Mouse (Mus musculus) cerebellum, postnatal 14 days (tissue): ENCODE results near the gene Gtdc1.
"Not testable (repeated sequence)": the region's sequence is repeated elsewhere in the genome, so short reads cannot be mapped to it uniquely, and the experiment has no call there.

Experiments used
- DNase-seq, 2 experiments: peaks; one replicate each; pipeline ENCODE4 v3.0.0; 2021; ENCODE audit warnings: mixed read lengths in 2 of 2

Gtdc1 gene

DNA sequence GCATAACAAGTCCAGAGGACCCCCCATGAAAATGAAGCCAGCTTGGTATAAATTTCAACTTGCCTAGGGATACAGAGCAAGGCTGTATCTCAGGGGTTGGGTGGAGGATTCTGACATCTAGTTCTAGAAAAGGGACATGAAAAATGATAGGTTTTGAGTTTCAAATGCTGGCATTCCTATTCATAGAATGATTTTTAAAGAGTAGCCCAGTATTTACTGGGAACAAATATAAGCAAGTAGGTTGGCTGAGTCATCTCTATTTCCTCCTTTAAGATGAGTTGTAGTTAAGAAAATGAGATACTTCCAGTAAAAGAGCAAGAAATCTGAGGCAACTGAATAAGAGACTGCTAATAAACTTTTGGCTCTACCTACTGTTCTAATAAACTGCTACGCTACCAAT is 190.8 kb downstream of the Gtdc1 start:
- DNase-seq, result no peak

DNA sequence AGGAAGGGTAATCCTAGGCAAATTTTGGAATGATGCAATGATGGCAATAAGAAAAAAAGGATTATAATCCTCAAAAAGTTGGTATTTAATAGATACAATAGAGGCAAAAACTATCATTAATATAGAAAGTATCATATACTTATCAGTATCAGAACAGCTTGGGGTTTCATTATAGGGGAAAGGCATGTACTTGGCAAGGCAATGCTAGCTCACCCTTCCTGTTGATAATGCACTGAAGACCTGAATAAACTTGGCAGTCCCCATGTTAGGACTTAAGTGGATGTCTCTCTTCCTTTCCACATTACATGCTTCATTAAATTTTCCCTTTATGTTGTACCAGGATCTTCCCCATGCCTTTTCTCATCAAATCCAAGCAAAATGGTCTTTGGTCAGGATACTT is 206.0 kb downstream of the Gtdc1 start:
- DNase-seq, result no peak

DNA sequence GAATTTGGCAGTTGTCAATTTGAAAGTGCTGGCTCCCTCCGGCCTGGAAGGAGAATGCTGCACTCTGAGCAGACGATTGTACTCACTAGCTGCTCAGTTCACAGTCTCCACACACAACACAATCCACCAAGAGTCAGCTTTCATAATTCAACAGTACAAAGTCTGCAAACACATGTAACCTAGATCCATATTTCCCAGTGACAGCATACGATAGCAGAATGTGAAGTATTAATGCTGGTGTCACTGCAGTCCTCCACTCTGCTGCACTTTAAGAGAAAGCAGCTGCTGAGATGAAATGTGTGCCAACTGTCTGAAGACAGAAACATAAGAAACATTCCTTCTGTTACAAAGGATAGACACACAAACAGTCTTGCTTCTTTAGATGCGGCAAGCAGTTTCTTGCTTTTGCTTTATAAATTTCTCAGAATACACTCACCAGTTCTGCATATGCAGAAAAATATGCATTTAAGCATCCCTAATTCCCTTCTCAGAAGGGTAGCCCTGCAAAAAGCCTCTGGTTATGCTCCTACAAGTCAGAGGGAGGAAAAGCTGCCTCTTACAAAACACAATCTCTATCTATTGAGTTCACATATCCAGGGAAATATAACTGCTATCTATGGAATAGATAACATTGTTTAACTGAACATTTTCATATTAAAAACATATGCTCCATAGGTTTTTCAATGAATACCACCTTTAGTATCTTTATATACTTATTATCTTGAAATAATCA is 221.4 kb downstream of the Gtdc1 start:
- DNase-seq, result no peak

DNA sequence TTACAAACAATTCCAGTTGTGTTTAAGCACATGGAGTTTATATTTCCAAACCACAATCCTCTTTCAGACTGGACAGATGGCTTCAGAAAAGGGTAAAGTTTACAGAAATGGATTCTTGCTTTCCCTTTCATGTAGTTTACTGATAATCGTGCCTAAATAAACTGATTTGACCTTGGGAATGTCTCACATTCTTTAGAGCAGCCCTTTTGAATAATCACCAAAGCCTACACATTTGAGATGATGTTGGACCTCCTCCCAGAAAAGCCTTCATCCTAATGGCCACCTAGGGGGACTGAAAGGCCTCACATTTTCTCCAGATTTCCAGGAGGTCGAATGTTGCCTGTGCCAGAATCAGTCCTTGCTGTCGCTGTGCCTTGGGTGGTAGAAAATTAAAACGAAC is 227.2 kb downstream of the Gtdc1 start:
- DNase-seq, result no peak

DNA sequence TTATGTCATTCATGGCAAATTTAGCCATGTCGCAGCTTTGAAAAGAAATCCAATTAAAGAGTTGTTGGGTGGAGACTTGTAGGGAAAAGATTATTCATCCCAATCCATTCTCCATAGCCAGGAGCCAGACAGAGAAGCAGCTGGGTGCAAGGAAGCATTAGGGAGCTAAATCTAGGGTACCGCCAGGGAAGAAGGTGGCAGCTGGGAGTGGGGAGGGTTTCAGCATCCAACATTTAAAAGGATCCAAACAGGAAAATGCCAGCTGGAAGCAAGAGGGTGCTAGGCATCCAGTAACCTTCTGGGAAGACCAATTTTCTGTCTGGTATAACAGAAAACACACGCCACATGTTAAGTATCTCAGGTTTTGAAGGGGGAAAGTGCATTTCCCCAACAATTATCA is 231.0 kb downstream of the Gtdc1 start:
- DNase-seq, result peak; percentile 31 to 39

DNA sequence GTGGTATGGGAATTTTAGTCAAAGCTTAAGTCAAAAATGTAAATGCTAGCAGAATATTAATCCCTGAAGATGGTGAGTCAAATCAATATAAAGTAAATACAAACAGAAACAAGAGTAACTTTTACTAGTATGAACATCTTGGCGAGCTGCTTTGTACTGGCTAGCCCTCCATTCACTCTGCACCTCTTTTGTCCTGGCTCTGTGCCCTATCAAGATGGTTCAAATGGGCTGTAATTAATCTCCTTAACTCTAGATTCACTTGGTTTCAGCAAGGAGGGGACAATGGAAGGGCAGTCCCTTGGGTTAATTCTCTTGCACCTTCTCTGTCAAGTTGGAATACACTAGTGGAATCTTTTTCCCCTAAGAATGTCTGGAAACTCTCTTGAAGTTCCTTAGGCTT is 233.6 kb downstream of the Gtdc1 start:
- DNase-seq, result peak; percentile 20 to 40

DNA sequence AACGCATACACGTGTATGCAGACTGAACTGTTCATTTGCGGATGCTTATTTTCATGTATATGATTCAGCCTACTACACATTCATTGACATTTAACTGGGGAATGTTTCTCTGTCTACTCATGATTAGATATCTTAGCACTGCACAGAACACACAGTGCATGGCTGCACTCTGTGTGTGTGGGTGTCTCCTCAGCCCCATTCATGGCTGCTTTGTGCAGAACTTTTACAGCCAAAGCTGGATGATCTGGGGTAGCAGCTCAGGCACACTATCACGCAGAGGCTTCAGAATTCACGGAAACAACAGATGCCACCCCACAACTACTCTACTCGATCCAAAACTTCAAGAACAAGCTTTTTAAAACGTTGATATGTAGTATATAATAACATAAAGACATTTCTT is 263.4 kb downstream of the Gtdc1 start:
- DNase-seq, result no peak

DNA sequence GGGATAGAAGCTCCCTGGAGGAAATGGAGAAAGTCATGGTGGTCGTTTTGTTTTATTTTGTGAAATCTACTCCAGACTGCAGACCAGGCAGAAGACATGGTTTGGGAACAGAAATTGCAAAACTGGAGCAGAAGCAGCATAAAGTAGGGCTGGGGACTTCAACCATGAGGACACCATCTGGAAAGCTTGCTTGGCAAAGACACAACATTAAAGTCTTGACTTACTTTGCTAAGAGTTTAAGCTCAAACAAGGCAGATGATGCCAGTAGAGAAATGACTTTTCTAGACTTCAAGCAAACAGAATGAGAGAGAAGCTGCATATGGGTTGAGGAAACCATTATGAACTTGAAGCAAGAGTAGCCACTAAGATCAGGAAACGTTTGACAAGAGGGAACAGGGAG is 267.6 kb downstream of the Gtdc1 start:
- no peak for DNase-seq

DNA sequence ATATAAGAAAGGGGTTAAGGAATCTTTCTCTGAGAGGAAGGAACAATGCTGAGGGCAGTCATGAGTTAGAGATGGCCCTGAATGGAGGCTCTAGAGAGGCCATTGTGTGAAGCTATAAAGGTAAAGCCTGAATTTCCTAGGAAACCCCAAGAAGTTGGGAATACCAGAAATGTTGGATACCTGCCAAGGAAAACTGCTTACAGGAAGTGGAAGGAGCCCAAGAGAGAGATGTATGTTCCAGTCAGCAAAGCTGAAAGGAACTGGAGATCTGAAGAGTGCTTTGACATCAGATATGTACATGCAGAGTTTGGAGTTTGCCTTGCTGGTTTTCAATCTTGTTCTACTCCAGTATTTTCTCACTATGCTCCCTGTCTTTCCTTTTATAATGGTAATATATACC is 268.4 kb downstream of the Gtdc1 start:
- no peak for DNase-seq

DNA sequence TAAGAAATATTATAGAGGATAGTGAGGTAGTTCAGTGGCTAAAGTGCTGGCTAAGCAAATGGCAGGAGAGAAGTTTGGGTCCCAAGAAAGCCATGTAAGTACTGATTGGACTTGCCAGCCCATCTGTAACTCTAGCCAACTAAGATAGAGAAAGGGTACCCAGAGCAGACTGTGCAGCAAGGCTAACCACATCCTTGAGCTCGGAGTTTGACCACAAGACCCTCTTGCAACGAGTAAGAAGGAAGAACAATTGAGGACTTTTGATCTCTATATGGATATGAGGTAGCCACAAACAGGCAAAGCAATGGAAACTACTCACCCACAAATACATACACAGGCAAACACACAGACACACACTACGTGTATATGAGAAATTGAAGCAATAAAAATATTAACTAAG is 278.9 kb downstream of the Gtdc1 start:
- DNase-seq, result no peak

DNA sequence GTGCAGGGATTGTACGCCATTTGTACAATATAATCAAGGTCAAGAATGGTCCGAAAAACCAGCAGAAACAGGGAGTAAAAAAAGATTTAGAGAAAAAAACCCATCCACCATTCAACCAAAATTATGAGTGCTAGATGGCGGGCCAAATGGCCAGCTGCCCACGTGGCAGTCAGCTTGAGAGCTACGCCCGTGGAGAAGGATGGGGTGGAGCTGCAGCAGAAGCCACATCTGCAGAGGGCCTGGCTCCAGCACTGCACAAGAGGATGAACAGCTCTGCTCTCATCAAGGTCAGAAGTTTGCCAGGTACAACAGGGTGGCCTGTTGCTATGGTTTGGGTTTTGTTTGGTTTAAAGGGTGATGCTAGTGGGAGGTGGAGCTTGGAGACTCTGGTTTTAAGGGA is 281.1 kb downstream of the Gtdc1 start:
- peak; percentile 21 to 22 for DNase-seq

DNA sequence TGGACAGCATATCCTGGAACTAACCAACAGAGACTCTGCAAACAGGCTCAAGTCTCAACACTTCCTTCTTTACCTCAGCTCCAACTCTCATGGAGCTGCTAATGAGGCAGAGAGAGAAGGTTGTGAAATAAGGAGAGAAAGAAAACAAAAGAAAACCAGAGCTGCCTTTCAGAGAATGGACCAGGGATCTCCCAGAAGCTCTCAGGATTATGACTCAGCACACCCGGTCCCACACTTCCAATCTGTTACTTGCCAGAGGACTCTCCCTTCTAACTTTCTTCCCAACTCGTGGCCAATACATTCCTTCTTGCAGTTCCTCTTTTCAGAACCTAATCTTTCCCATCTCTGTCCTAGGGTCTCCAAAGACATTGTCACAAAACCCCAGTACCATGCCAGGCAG is 288.1 kb downstream of the Gtdc1 start:
- DNase-seq, result no peak

DNA sequence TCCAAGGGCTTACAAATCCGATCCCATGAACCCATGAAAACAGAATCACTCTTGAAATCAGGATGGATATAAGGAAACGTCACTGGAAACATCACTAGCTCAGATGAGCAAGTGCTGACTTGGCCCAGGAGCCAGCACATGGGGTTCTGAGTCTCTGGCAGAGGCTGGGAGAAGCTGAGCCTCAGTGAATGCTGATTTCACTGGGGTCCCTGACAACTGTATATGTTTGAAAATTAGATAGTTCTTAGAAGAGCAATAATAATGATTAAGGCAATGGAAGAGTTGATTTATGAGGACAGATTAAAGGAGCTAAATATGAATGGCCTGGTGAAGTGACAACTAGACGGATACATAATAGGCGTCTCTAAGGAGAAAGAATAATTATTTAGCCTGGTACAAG is 289.3 kb downstream of the Gtdc1 start:
- DNase-seq, result no peak

DNA sequence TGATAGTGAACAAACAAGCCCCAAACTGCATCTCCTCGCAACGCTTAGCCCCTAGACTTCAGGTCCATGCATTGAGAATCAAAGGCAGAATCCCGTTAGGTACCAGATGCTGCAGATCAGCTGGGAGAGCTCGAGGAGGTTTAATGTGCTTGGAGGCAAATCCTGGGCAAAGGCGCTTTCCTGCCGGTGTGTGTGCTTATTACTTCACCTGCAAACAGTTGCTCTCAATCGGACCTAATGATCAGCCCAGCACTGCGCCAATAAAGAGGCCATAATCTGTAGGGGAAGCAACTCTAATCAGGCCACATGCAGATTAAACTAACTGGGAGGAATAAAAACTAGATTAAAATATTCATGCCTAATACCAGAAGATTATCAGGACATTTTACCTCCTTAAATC is 293.5 kb downstream of the Gtdc1 start:
- no peak for DNase-seq

DNA sequence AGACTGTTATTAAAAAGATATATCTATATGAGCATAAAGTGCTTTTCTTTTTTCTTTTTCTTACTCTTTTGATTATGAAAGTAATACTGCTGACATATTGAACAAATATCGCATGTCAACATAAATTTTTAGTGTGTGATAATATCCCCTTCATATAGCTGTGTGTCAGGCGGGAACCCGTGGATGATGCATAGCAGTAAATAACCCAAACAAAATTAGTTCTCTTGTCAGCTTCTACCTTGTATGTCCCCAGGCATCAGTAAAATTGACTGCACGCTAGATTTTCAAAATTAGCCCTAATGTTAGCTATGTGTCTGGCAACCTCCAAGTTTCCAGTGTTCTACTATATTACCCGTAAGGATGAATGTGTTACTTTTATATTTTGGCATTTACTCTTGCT is 294.4 kb downstream of the Gtdc1 start:
- DNase-seq, result no peak

DNA sequence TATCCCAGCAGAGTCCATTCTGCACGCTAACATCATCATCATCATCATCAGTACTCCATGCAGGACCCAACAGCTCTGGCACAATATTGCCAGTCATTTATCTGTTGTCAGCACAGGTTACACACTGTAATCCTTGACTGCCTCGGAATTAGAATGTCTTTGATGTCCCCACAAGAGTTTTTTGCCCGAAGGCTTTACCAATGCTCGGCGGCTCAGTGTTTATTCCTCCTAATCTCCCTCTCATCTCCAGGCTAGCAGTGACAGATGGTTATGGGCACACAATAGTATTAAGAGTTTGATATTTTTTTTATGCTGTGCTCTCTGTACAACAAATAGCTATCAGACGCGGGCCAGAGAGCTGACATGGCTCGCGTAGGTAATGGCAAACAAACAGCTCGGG is 294.9 kb downstream of the Gtdc1 start:
- DNase-seq, result no peak

DNA sequence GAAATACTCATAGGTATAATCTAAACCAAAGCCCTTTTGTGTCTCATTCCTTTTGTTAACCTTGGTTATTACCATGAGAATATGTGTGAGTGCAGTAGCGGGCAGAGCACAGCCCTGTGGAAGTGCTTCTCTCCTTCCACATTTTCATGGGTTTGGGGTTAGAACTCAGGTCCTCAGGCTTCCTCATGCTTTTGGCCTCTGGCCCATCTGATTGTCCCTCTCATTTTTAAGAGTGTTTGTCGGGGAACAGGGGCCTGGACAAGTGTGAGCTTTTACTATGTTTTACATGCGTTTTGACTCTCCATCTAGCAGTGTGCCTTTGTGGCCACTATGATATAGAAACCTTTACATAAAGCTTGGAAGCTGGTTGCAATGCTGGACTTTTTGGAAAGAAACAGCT is 296.4 kb downstream of the Gtdc1 start:
- DNase-seq, result no peak

DNA sequence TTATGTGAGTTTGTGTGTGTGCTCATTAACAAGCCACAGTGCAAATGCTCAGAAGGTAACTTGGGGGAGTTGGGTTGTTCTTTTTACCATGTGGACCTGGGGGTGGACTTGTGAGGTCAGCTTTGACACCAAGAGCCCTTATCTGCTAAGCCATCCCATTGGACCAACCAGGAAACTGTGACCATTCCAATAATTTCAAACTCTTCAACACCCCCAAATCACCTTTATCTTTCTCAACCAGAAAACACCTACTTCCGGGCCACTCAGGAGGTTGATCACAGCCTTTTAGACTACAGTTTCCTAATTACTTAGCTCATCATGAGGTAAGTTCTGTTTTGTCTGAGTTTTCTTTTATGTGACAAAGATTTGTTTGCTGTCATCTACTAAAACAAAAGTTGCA is 298.7 kb downstream of the Gtdc1 start:
- no peak for DNase-seq

DNA sequence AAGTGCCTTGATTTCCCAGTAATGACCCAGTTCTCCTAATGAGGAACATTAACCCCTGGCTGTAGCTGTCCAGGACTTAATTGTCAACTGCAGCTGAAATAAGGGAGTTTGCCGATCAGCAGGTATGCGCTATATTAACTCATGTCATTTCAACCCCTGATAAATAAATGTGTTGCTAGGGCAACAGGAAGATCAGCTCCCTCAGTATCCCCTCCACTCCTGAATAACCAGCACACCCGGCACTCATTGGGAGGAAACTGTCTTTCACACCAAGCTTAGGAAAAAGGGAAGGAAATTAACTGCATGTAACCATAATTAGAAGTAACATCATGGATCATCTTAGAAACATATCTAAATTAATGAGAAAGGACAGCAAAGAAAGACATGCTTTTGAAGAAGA is 302.3 kb downstream of the Gtdc1 start:
- no peak for DNase-seq

DNA sequence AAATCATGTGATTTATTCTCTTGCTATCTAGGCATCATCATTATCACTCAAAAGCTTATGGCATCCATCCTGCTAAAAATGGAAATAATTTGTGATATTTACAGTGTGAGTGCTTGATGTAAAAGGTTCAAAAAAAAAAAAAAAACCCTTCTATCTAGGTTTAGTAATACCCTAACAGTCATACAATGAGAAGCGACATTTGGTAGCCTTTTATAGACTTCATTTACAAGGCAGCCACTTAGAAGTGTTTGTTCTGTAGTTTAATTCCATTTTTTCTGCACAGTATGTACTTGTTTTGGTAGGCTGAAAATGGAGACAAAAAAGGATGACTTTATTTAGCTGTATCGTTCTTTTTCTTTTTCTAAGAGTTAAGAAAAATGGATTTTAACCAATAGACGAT is 305.0 kb downstream of the Gtdc1 start:
- no peak for DNase-seq

DNA sequence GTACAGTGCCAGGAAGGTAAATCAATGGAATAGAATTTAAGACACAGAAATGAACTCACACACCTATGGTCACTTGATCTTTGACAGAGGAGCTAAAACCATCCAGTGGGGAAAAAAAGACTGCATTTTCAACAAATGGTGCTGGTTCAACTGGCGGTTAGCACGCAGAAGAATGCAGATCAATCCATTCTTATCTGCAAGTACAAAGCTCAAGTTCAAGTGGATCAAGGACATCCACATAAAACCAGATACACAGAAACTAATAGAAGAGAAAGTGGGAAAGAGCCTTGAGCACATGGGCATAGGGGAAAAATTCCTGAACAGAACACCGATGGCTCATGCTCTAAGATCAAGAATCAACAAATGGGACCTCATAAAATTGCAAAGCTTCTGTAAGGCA is 327.8 kb downstream of the Gtdc1 start:
- not testable (repeated sequence) for DNase-seq

DNA sequence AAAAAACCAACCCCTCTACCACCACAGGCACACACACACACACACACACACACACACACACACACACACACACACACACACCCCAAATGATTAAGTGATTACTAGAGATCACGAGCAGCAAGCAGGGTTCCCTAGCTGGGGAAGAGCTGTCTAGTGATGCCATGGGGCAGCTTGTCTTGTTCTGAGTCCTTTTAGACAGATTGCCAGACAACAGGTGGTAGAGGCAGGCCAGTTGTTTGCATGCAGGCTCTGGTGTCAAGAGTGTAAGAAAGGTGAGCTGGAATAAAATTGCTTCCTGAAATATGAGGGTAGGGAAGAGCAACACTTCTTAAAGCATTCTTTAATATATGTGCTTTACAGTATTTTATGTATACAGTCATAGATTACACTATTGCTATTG is 333.2 kb downstream of the Gtdc1 start:
- DNase-seq, result no peak

DNA sequence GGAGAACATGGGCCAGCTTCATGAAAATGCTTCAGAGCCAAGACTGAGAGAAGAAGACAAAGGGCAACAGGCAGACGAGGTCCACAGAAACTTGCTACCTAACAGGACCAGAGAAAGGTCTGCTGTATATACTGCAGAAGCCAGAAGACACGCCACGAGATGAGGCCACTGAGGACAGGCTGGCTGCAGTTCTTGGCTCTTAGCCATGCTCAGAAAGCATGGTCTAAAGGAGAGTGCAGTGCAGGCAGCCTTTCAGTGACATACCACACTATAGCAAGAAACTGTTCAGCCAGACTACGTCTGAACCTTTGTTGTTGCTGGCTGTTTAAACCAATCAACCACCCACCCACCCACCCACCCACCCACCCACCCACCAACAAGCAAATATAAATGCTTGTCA is 336.6 kb downstream of the Gtdc1 start:
- peak; percentile 65 to 74 for DNase-seq

DNA sequence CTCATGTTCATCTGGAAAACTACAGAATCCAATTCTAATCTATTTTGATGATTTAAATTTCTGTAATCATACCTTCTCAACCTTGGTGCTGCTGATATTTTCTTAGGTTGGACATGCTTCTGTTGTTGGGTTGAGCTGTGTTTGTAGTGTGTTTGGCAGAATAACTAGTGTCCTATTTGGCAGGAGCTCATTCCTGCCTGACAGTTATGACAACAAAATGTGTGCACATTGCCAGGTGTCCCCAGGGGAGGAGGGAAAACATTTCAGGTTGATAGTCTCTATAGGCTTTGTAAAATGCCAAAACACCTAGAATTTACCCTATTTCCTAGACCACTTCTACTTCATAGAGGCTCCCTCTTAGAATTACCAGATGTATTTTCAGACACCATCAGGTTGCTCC is 343.4 kb downstream of the Gtdc1 start:
- peak; percentile 71 to 72 for DNase-seq

DNA sequence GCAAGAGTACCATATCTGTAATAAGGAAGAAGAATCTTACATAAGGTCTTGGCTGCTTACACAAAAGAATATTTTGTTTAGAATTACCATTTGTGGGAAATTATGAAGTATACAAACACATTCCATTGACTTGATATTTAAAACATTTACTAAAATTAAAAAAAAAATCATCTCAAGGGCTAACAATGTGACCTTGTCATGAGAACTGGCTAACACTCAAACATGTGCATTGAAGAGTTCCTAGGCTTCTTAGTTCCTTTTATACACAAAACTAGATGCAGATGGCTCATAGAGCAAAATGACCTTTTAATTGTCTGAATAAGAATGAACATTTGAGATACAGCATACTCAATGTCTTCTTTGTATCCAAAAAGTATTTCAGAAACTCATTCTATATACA is 344.0 kb downstream of the Gtdc1 start:
- no peak for DNase-seq

DNA sequence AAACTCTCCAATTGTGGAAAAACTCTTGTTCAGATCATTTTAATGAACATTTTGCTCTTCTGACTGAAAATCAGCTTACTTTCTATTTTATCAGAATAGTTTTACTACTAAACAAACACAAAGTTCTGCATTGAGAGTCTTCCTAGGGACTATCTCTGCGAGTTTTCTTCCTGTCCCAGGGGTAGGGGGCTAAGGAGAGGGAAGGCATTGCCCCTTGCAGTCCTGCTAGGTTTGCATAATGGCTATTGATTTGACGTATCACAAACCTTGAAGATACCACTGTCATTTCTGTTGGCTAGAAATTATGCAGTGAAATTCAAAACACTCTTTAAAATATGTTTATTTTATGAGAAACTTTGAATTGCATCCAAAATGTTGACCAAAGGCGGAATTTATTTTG is 355.6 kb downstream of the Gtdc1 start:
- DNase-seq, result no peak
